In the genomic region with DNA sequence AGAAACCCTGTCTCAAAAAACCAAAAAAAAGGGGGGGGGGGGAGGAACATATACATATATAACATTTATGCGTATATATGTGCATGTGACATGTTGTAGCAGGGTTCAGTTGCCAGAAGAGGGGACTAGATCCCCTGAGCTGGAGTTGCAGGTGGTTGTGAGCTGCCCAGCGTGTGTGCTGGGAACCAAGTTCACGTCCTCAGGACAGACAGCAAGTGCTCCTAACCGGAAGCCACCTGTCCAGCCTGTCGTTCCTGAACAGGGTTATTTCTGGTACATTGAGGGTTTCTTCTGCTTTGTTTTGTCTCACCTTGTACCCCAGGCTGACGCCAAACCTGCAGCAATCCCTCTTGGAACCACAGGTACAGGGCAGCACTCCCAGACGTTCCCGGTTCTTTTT, we compare ENCODE assay signal across 27 mouse cellular contexts. TPM values are rescaled to one million over a fixed set of nuclear protein-coding genes. Genes with fewer than 3 reads are reported as not detected.
DNase-seq lines count a peak whose midpoint lies in the region; ATAC-seq lines count a peak whose summit lies in the region.
"Had no signal": no experiment of that assay in that cellular context is flagged by ENCODE, and none has a peak within 500 bp of the region (broad histone marks: within the 10 kb centered on the region; RNA-seq: fewer than 3 reads in every experiment).

No protein-coding gene starts in this region.

- H3K9me3 ChIP-seq in heart, embryonic 10.5 days, result no peaks in the 10 kb centered on the region
- H3K9me3 ChIP-seq in midbrain, embryonic 11.5 days (ENCODE audit: control insufficient read depth, low read length), result no peaks in the 10 kb centered on the region
- no peaks in the 10 kb centered on the region for H3K9me3 ChIP-seq in midbrain, embryonic 16.5 days (replicated peaks; ENCODE audit: control insufficient read depth, low read length, poor library complexity, severe bottlenecking)
- H3K9me3 ChIP-seq: G1E had no signal

- peaks cover 42% of the 10 kb centered on the region for H3K36me3 ChIP-seq in heart, embryonic 10.5 days
- no peaks in the 10 kb centered on the region for H3K36me3 ChIP-seq in midbrain, embryonic 11.5 days (ENCODE audit: control insufficient read depth, insufficient read depth, low read length)
- peaks cover 22% of the 10 kb centered on the region for H3K36me3 ChIP-seq in midbrain, embryonic 16.5 days (ENCODE audit: control insufficient read depth, insufficient read depth, low read length)

- no peak for ATAC-seq in midbrain, embryonic 11.5 days (ENCODE audit: low FRiP score)
- no peak for ATAC-seq in midbrain, embryonic 16.5 days
- ATAC-seq: activated CD4-positive, CD25-positive, alpha-beta regulatory T cell, adult 4 months; CD4-positive, CD25-positive, alpha-beta regulatory T cell, adult 4 months; Patski had no signal

- no peak overlapping the region for H3K9ac ChIP-seq in midbrain, embryonic 11.5 days (ENCODE audit: low read length)
- H3K9ac ChIP-seq in midbrain, embryonic 16.5 days (ENCODE audit: low read depth, low read length), result no peak overlapping the region

- 96% methylated on average over 8 of the region's 8 CpGs for WGBS in heart, embryonic 10.5 days
- WGBS in midbrain, embryonic 11.5 days, result 92% methylated on average over 8 of the region's 8 CpGs
- 96% methylated on average over 8 of the region's 8 CpGs for WGBS in midbrain, embryonic 16.5 days

- no peaks in the 10 kb centered on the region for H3K27me3 ChIP-seq in heart, embryonic 10.5 days (ENCODE audit: insufficient read depth, poor library complexity, severe bottlenecking)
- no peaks in the 10 kb centered on the region for H3K27me3 ChIP-seq in midbrain, embryonic 11.5 days (ENCODE audit: control insufficient read depth, insufficient read depth, low read length)
- no peaks in the 10 kb centered on the region for H3K27me3 ChIP-seq in midbrain, embryonic 16.5 days (ENCODE audit: control insufficient read depth, insufficient read depth, low read depth, low read length)
- H3K27me3 ChIP-seq: CH12.LX, Patski had no signal

- peak; percentile 55 for DNase-seq in heart, embryonic 10.5 days (ENCODE audit: low spot score)
- no peak for DNase-seq in heart, postnatal 10 days
- DNase-seq in midbrain, embryonic 11.5 days (ENCODE audit: low spot score, missing footprints), result peak; percentile 72
- DNase-seq in testis, postnatal 10 days (ENCODE audit: low spot score), result peak; percentile 36
- no peak for DNase-seq in testis, postnatal 14 days (ENCODE audit: low spot score)
- DNase-seq: adrenal gland, adult 2 months; adrenal gland, adult 8-10 months; adrenal gland, postnatal 10 days; adrenal gland, postnatal 14 days; adrenal gland, postnatal 25 days; adrenal gland, postnatal 36 days; B cell, adult 2 months; cerebellum, adult 11 months; cerebellum, adult 11-12 months; cerebellum, adult 18-20 months had no signal

- no peak overlapping the region for H3K4me2 ChIP-seq in midbrain, embryonic 11.5 days
- no peak overlapping the region for H3K4me2 ChIP-seq in midbrain, embryonic 16.5 days (ENCODE audit: low read length)

- intact Hi-C loops in heart, postnatal 10 days (cut with DNase I), result loop anchor here (5.0 kb wide), 2 partner anchors 83 to 98 kb away; no protein-coding TSS in a partner anchor

- no peak overlapping the region for H3K4me3 ChIP-seq in heart, embryonic 10.5 days
- no peak overlapping the region for H3K4me3 ChIP-seq in midbrain, embryonic 11.5 days (ENCODE audit: low read depth, low read length)
- H3K4me3 ChIP-seq in midbrain, embryonic 16.5 days (ENCODE audit: low read depth, low read length), result no peak overlapping the region

- H3K4me1 ChIP-seq in heart, embryonic 10.5 days, result peaks cover 6% of the 10 kb centered on the region
- H3K4me1 ChIP-seq in midbrain, embryonic 11.5 days (ENCODE audit: control insufficient read depth, insufficient read depth, low read length), result peaks cover 7% of the 10 kb centered on the region
- H3K4me1 ChIP-seq in midbrain, embryonic 16.5 days (ENCODE audit: control insufficient read depth, insufficient read depth, low read length), result peaks cover 7% of the 10 kb centered on the region

- no peak overlapping the region for H3K27ac ChIP-seq in heart, embryonic 10.5 days
- no peak overlapping the region for H3K27ac ChIP-seq in midbrain, embryonic 11.5 days (ENCODE audit: low read depth, low read length)
- H3K27ac ChIP-seq in midbrain, embryonic 16.5 days (ENCODE audit: low read length), result no peak overlapping the region

RNA-seq across cellular contexts. Expression of gene Upf3a, which starts 4.2 kb away (rescaled TPM):
- 25.7 and 34.1 TPM in 2 replicates for polyA plus RNA-seq in heart, embryonic 10.5 days (2016; fragmentation: Nextera tagmentation; extraction: Ambion mirVana)
- total RNA-seq in heart, postnatal 10 days (2021), result 10 to 100 TPM; 14.0 to 15.0 TPM
- 37.8 and 39.2 TPM in 2 replicates for polyA plus RNA-seq in midbrain, embryonic 11.5 days (2014; fragmentation: Nextera tagmentation; extraction: Ambion mirVana)
- 38.9 and 41.3 TPM in 2 replicates for polyA plus RNA-seq in midbrain, embryonic 16.5 days (2015; fragmentation: Nextera tagmentation; extraction: Ambion mirVana)

RNA-seq across cellular contexts. Expression of gene Cdc16, which starts 32.1 kb away (rescaled TPM):
- polyA plus RNA-seq in heart, embryonic 10.5 days (2016; fragmentation: Nextera tagmentation; extraction: Ambion mirVana), result 160 and 186 TPM in 2 replicates
- total RNA-seq in heart, postnatal 10 days (2021), result 10 to 100 TPM; 40.6 to 43.1 TPM
- 250 and 266 TPM in 2 replicates for polyA plus RNA-seq in midbrain, embryonic 11.5 days (2014; fragmentation: Nextera tagmentation; extraction: Ambion mirVana)
- 145 and 156 TPM in 2 replicates for polyA plus RNA-seq in midbrain, embryonic 16.5 days (2015; fragmentation: Nextera tagmentation; extraction: Ambion mirVana)

RNA-seq across cellular contexts. Expression of gene AF366264, which starts 48.6 kb away (rescaled TPM):
- polyA plus RNA-seq in heart, embryonic 10.5 days (2016; fragmentation: Nextera tagmentation; extraction: Ambion mirVana), result not detected in 2 replicates
- not detected for total RNA-seq in heart, postnatal 10 days (2021)
- polyA plus RNA-seq in midbrain, embryonic 11.5 days (2014; fragmentation: Nextera tagmentation; extraction: Ambion mirVana), result not detected in 2 replicates
- not detected in 2 replicates for polyA plus RNA-seq in midbrain, embryonic 16.5 days (2015; fragmentation: Nextera tagmentation; extraction: Ambion mirVana)
- total RNA-seq: adrenal gland, adult 18-20 months; adrenal gland, adult 2 months; adrenal gland, adult 8-10 months; adrenal gland, postnatal 10 days; adrenal gland, postnatal 14 days; adrenal gland, postnatal 25 days; adrenal gland, postnatal 36 days; adrenal gland, postnatal 4 days; CH12.LX; ES-E14; MEL had no signal
- polyA plus RNA-seq: activated CD4-positive, CD25-positive, alpha-beta regulatory T cell, adult 4 months; adrenal gland, adult 2 months; brain, embryonic 14.5 days; C2C12; CD4-positive, CD25-positive, alpha-beta regulatory T cell, adult 4 months; G1E; Patski had no signal

Comparison
In these comparisons a context has a peak if more than half of its experiments do, and no peak if none do; other contexts are left out.
1. DNase-seq: peak in heart, embryonic 10.5 days (single experiment), midbrain, embryonic 11.5 days (single experiment) and testis, postnatal 10 days (single experiment); none in heart, postnatal 10 days (0 of 2) and testis, postnatal 14 days (single experiment).